Mouse (Mus musculus) 416B (cell line): ENCODE measurements around the gene Dnmt3b.
A peak's percentile ranks its signal among the peaks of the same experiment; 100 is the strongest.

Experiments
- DNase-seq: peaks from one replicate; pipeline ENCODE4 v3.0.0; 2011; ENCODE audit warnings: low read depth

Dnmt3b gene

DNA sequence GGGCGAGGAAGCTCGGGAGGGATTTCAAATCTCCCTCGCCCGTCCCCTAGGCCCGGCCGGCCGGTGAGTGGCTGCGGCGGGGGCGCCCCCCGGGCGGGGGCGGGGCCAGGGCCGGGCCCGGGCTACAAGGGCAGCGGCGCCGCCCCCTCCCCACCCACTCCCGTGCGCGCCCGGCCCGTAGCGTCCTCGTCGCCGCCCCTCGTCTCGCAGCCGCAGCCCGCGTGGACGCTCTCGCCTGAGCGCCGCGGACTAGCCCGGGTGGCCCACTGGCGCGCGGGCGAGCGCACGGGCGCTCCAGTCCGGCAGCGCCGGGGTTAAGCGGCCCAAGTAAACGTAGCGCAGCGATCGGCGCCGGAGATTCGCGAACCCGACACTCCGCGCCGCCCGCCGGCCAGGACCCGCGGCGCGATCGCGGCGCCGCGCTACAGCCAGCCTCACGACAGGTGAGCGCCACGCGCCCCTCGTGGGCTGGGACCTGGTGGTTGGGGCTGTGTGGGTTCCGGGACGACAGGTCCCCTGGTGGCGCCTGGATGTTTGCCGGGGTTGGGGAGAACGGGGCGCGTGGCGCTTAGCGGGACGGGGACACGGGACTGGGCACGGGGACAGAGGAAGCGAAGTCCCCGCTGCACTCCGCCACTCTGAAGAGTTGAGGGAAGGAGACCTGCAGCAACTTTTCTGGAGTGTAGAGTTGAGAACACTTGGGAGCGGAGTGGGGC, at the start of gene Dnmt3b:
Gene Dnmt3b, plus strand, starts transcription at position 153 of the 716 bp plus-strand sequence.
- DNase-seq, result no peak

DNA sequence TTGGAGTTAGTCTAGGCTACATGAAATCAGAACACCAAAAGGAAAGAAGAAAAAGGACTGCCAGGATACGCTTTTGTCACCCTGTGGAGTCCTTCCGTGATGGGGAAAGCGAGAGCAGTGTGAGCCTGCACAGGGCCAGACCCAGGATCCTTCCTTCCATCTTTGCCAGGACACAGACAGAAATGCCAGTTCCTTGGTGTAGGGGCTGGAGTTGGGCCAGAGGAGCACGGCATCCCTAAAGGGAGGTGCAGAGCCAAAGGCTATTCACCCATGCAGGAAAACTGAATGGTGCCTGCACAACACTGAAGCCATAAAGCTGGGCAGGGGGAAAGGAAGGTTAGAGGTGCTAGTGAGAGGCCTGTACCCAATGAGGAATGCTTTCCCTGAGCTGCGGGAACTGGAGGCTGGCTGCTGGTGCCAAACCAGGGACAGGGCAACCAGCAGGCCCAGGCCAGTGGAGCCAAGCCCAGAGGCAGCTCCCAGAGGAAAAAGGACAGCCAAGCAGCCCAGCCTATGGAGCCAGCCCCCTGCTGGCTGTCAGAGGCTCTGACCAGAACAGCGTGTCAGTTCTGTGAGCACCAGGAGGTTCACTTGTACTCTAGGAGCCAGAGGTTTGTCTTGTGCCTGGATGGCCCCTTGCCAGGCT, 49.1 kb upstream of the Dnmt3b start:
- DNase-seq, result peak; percentile 53

DNA sequence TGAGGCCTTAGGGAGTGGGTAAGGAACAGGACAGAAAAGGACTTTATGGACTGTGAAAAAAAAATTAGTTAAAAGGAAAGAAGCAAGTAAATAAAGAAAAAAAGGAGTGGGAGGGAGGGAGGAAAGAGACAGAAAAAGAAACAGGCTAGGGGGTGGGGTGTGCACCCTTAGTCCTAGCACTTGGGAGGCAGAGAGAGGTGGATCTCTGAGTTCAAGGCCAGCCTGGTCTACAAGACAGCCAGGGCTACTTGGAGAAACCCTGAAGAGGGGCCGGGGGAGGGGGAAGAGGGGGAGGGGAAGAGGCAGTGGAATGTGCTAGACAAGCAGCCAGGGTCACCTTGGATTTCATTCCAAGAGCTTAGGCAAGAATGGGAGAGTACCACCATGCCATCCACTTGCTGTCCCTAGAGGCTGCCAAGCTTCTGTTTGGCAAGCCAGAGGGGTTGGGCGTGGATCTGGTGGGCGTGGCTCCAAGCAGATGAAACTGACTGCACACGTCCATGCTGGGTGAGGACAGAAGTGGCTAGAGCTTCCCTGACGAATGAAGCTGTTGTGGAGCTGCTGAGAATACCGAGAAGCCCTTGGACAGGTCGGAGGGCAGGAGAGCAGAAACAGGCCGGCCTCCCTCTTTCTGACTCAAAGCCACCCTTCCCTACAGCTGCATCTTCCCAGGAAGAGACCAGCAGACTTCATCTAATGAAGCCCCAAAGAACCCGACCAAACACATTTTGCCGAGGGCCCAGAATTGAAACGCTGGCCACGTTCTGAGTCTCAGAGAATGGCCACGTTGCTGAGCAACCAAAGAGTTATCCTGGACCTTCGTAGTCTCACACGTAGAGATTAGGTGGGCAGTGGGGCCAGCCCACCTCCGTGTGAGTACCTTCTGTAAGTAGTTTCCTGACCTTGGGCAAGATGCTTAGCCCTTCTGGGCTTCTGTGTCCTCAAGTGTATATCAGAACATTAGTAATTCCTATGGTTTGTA, 48.3 kb upstream of the Dnmt3b start:
- DNase-seq, result peak; percentile 61

DNA sequence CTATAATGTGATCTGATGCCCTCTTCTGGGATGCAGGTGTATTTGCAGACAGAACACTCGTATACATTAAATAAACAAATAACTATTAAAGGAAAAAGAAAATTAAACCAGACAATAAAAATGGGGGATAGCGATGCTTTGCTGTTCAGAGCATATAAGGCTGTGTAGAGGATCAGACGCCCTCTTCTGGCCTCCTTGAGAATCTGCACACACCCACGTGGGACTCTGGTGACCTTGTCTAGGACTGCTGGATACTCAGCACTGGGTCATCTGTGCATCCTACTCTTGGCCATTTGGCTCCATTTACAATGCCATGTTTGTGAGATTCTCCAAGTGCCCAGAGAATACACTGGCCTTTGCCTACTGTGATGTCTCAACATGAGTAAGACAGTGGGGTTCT, 45.5 kb upstream of the Dnmt3b start:
- peak; percentile 69 for DNase-seq

DNA sequence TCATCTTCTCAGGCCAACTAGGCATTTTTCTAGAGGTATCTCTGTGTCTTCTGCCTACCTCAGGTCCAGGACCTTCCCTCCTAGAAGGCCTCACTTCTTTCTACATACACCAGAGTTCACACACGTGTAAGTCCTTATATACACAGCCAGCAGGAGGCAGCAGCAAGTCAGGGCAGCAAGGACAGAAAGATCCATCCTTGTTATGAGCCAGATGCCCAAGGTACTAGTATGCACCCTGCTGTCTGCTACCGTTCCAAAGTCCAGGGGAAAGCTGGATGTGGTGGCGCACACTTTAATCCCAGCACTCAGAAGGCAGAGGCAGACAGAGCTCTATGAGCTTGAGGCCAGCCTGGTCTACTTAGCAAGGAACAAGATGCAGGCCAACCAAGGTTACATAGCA, 42.8 kb upstream of the Dnmt3b start:
- peak; percentile 80 for DNase-seq

DNA sequence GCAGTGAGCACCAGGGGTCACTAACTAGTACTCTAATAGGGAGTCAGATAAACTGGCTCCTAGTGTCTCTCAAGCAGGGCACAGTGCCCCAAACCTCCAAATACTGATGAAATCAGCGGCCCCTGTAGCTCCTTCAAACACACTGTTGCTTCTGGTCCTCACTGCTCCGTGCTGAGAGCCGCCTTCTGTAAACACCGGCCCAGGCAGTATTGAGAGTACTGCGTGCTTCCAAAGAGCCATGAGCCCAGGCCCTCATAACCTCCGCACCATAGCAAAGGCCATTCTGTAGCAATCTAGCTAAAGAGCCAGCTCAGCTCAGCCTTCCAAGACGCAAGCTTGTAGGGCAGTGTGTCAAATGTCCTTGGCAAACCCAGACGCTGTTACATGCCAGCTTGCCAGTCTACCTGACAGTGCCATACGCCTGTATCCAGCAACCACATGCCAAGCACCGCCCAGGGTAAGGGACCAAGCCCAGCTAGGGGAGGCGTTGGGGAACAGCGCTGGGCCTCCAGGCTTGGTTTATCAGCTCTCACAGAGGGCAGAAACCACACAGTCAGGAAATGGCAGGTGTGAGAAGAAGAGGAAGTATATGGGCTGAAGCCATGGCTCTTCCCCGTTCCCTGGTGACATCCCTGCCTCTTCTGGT, 41.3 kb upstream of the Dnmt3b start:
- peak; percentile 88 for DNase-seq

DNA sequence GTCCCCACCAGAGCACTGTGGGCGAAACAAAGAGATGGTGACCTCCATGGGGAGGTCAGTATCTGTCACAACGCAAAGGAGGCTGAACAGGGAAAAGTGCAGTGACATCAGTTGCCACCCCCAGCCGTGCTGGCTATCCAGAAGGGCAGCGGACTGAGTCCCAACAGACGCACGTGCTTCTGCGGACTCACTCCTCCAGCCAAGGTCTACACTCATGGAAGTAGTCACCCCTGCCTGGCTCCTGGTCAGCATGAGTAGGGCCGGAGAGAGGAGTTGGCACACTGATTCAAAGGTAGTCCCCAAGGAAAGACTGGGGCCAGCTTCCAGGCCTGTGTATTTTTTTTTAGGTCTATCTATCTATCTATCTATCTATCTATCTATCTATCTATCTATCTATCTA, 40.2 kb upstream of the Dnmt3b start:
- DNase-seq, result no peak

DNA sequence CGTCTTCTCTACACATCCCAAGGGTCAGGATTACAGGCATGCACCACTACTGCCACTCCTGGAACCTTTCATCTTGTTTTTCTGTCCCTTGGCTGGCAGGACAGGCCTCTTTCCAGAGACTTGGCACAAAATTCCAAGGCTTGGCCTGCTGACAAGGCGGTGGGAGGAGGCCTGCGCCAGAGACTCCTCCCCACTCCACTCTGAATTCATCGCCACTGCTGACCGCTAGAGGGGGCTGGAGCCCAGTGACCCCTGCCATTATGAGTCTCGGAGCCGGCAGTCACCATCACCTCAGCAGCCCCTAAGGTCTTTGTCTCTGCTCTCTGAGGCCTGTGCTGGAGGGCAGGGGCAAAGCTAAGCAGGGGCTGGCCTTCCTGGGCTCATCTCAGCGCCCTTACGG, 39.7 kb upstream of the Dnmt3b start:
- DNase-seq, result peak; percentile 86

DNA sequence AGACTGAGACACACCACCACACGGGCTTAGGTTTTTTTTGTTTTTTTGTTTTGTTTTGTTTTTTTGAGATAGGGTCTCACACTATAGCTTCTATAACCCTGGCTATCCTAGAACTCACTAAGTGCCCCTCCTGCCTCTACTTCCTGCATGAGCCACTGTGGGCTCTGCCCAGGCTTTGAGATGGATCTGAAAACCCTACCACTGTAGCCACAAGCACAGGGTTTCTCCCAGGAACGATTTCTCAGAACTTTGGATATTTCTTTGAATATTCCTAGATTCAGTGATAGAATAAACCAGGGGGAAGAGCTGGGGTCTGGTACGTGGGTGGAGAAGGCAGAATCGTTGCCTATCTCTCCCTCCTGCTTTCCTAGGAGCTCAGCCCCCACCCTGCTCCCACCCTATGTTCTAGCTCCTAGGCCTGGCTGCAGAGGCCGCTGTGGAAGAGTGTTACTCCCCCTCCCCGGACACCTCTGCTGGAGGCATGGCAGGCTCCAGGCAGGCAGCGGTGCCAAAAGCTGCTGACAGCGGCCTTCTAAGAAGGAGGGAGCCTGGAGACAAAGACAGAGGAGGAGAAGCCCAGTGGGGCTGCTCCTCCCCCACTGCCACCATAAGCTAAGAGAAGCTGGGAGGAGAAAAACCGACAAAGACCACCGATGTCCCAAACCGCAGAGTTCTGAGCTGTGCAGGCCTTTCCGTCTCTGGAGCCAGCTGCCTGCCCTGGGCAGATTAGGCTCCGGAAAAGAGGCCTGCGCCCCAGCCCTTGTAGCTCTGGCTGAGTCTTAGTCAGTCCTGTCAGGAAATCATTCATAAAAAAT, 38.6 kb upstream of the Dnmt3b start:
- DNase-seq, result peak; percentile 95

DNA sequence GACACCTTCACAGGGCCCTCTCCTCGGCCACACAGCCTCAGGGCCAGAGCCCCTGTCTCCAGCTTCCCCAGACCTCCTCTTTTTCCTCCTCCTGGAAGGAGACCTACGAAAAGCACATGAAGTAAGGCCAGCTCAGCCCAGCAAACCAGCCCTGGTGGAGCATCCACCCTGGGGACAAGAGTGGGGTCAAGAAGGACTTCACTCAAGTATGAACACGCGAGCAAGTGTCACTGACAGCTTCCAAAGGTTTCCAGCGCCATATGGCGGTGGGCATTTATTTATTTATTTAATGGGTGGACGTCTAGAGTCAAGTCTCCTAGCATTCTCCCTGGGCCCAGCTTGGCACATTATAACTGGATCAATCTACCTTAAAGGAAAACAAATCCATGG, 38.0 kb upstream of the Dnmt3b start:
- DNase-seq, result no peak

DNA sequence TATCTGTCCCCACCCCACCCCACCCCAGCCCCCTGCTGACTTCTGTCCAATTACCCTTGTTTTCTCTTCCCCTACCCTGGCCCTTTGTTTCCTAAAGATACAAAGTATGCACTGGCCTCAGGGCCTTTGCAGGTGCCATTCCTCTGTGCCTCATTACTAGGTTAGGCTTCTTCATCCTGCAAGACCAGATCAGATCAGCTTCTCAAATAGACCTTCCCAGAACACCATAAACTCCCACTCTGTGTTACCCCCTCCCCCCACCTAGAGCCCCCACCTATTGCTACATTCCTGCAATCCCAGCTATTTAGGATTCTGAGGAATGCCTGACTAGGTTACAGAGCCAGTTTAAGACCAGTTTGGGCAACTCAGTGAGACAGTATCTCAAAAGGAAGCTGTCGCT, 37.5 kb upstream of the Dnmt3b start:
- no peak for DNase-seq

DNA sequence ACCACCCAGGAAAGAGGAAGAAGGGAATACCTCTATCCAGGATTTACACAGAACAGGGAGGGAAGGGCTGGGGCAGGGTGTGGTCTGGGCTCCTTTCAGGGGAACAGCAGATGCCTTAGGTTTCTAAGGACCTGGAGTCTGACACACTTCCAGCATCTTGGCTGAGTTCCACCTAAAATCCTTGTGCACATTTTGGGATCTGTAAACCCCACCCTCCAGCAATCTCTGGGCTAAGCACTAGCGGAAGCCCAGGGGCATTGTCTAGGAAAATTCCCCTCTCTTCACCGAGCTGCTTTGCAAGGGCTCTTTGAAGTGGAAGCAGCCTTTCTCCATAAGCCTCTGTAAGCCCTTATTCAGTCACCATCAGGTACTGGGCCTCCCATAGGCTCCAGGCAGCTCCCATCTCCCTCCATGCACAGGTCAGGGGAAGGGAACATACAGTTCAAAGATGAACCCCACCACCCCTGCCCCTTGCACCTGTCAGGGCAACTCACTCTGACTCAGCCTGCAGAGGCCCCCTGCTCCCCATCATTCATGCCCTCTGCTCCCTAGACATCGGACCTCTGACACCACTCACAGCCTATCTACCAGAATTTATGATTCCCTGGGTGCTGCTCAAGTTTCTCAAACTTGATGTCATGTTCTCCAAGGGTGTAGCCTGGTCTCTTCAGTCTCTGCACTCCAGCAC, 36.5 kb upstream of the Dnmt3b start:
- no peak for DNase-seq

DNA sequence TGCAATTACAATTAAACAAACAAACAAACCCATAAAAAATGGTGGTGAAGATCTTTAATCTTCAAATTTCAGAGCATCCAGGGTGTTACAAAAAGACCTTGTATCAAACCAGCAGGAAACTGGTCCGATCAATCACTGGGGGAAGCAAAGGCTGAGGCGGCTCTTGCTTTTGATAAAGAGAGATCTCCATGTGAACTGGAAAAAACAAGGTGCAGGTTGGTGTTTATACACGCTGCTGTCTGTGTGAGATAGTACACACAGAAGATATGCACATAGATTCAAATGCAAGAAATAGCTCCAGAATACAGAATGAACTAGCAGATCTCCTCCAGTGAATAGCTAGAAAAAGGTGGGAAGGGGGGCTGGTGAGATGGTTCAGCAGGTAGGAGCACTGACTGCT, 32.4 kb upstream of the Dnmt3b start:
- no peak for DNase-seq

DNA sequence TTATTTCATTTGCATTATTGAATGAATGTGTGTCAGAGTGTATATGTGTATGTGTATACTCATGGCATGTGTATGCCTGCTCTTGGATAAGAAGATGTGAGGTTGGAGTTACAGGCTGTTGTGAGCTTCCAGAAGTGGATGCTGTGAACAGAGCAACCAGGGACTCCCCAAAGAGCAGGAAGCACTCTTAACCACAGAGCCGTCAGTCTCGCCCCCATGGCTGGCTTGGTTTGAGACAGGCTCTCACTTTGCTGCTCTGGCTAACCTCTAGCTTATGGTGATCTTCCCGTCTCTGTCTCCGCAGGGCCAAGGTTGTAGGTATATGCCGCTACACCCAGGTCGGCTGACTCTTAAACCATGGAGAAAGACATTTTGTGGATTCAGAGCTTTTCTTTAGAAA, 30.8 kb upstream of the Dnmt3b start:
- DNase-seq, result no peak

DNA sequence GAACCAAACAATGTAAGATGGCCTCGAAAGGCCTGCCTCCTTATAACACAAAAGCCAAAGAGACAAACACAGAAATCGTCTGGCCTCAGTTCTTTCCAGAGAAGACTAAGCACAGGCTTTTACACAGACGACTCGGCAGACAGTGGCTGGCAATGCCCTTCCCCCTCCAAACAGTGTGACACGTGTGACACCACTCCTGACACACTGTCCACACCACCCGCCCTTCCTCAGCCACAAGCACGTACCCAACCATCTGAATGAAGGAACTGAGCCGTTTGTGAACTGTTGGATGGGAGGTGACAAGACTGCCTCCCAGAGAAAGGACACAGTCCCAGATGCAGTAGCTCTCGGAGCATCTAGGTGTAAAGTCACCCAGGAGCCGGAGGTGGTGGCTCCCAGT, 30.4 kb upstream of the Dnmt3b start:
- no peak for DNase-seq

DNA sequence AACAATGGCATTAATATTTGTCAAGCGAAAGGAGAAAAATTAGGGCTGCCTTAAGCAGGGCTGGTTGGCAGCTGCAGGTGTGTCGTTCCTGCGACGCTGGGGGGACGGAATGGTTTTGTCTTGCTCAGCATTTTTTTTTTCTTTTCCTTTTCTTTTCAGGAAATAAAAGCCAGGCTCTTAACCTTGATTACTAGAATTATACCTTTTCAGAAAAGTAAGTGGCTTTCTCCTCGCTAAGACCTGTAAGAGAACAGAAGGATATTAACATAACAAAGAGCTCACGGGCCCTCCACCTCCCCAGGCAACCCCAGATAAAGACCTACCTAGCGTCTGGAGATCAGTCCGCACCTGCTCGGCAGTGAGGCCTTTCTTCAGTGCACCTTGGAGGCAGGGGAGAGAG, 26.8 kb upstream of the Dnmt3b start:
- DNase-seq, result no peak

DNA sequence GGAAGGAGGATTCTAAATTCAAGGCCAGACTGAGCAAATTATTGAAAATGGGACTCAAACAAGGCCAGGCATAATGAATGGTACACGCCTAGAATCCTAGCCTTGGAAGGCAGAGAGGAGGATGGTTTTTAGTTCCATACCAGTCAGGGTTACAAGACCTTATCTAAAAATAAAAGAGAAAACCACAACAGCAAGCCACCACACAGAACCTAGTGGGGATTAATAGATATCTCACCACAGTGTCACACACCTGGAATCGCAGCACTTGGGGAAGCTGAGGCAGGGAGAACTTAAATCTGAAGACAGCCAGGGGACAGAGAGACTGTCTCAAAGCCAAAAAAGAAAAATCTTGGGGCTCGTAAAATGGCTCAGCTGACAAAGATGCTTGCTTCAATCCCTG, 18.3 kb upstream of the Dnmt3b start:
- peak; percentile 33 for DNase-seq

DNA sequence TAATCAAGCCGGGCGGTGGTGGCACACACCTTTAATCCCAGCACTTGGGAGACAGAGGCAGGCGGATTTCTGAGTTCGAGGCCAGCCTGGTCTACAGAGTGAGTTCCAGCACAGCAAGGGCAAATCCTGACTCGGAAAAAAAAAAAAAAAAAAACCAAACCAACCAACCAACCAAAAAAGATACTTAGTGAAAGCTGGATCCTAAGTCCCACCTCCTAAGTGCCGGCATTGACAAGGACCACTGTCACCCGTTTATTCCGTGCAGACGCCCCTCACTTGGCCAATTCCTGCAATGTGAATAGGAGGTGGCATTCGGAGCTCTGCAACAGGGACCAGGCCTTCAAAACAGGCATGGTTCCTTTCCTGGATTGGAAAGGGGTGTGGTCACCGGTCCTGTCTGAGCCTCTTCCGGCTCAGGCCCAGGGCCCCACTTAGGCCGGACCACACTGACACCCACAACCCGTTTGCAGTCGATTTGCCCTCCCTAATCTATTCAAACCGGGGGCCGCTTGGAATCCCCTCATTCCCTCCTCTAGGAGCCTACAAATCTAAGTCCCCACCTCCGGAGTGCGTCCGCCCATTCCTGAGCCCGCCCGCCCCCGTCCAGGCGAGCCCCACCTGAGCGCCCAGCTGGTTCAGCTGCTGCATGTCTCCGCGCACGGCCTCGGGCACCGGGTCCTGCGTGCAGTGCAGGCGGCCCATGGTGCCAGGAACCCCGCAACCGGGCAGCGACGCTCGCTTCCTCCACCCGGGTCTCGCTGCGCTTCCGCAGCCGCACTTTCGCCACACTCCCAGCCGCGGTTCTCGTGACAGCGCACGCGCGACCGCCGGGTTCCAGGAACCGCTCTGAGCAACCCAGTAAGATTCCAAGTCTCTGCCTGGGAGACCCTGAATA, 17.0 kb upstream of the Dnmt3b start, which contains the start of gene Commd7:
Gene Commd7, minus strand, starts transcription at position 806 of the 895 bp plus-strand sequence.
- peak; percentile 87 for DNase-seq

DNA sequence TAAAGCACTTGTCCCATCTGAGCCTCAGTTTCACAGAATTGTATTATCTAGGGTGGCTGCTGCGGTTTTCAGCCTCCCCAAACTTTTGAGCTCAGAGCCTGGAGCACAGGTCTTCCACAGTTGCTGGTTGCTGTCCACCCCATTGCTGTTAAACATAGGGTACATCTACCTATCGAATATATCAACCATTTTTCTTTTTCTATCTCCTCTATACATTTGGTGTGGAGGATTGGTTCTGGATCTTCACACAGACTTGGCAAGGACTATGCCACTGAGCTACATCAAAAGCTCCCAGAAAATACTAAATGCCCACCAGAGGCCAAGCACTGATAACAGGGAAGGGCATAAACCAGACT, 16.4 kb upstream of the Dnmt3b start:
- DNase-seq, result no peak

DNA sequence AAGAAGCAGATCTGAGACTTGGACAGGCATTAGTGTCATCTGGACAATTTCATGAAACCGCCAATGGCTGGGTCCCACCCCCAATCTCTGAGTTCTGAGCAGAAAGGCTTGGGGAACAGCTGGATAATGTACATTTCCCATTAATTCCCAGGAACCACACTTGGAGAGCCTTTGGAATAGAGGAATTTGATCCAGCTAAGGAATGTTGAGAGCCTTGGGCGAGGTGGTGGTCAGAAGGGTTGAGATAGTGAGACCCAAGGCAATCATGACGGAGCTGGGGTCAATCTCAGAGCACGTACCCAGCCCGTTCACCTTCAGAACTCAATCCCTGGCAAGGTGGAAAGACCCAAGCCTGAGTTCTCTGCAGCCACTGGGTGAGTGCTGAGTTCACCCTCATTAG, 16.0 kb upstream of the Dnmt3b start:
- DNase-seq, result no peak
